Mouse (Mus musculus) cerebellum, adult 2 months (tissue): ENCODE measurements around the gene Atp6v1fnb. TPM values are rescaled to one million over a fixed set of nuclear protein-coding genes. Genes with fewer than 3 reads are reported as not detected.

Experiments used
- DNase-seq, 2 experiments: peaks; one replicate each; pipeline ENCODE4 v3.0.0; 2021
- H3K27ac ChIP-seq: fragments of 200-500 bp; 2 replicates; pipeline ENCODE4 v1.5.1; 2012; ENCODE audit warnings: low read length, control low read depth, inconsistent platforms; ENCODE audit not compliant: insufficient read depth
- H3K27me3 ChIP-seq: fragments of 200-500 bp; 2 replicates; pipeline ENCODE4 v1.6.1; 2012; ENCODE audit warnings: inconsistent platforms, mild to moderate bottlenecking, low read length, moderate library complexity; ENCODE audit not compliant: control insufficient read depth, insufficient read depth
- H3K4me1 ChIP-seq: fragments of 200-500 bp; 2 replicates; pipeline ENCODE4 v1.6.1; 2011; ENCODE audit warnings: low read length; ENCODE audit not compliant: control insufficient read depth, insufficient read depth
- H3K4me3 ChIP-seq: fragments of 200-500 bp; replicated peaks from 2 replicates; pipeline ENCODE3; 2011; ENCODE audit warnings: mild to moderate bottlenecking, low read depth, low read length, control low read depth; ENCODE audit not compliant: insufficient read depth
- CTCF ChIP-seq: fragments of 200-500 bp; IDR thresholded peaks from 2 replicates; pipeline ENCODE4 v1.5.1; 2011; ENCODE audit warnings: low read depth, mild to moderate bottlenecking, control low read depth, low read length, moderate library complexity, borderline replicate concordance; ENCODE audit not compliant: insufficient read depth
- POLR2A ChIP-seq: fragments of 200-500 bp; IDR thresholded peaks from 2 replicates; pipeline ENCODE4 v1.6.1; 2011; ENCODE audit warnings: low read length, control low read depth, borderline replicate concordance; ENCODE audit not compliant: insufficient read depth
- WGBS: fragments of 180-500 bp; shearing (Covaris S2); methylation state at CpG from one replicate; pipeline ENCODE4 v1.1.7; 2018; 5-methylcytosine and 5-hydroxymethylcytosine counted together
- polyA plus RNA-seq: library from polyadenylated mRNA; depleted of rRNA; stranded (reverse); fragments of >200 nt; gene quantifications from 2 replicates; pipeline ENCODE4 v1.2.3, GENCODE M21; 2012; rRNA removed

The Atp6v1fnb gene
- 0.17 and 0.23 TPM in 2 replicates for polyA plus RNA-seq

- Histone ChIP-seq H3K4me3 (no peak within 1 kb of the TSS), H3K27ac (no peak within 1 kb of the TSS), H3K4me1 (peaks cover 3% of the 10 kb centered on the region; the same call in 1 of the 2 replicates), H3K27me3 (no peaks in the 10 kb centered on the region)
- WGBS, result 89% methylated on average over 4 of the region's 4 CpGs
- TF ChIP-seq CTCF (no peak), POLR2A (no peak)
- DNase-seq, result no peak
These were observed at the start of gene Atp6v1fnb for GRCm38 (mm10) chr6:29471137-29471536. Gene Atp6v1fnb, plus strand, starts transcription at chr6:29471437.

GRCm38 (mm10) chr6:29425118-29425517 is 46.1 kb upstream of the Atp6v1fnb start:
- H3K27ac ChIP-seq, result no peak overlapping the region
- DNase-seq, result no peak
- H3K4me1 ChIP-seq, result no peaks in the 10 kb centered on the region
- TF ChIP-seq POLR2A (no peak), CTCF (no peak)
- no peaks in the 10 kb centered on the region for H3K27me3 ChIP-seq
- WGBS, result 52% methylated on average over 8 of the region's 8 CpGs
- no peak overlapping the region for H3K4me3 ChIP-seq

- Histone ChIP-seq H3K27me3 (no peaks in the 10 kb centered on the region), H3K4me1 (no peaks in the 10 kb centered on the region), H3K4me3 (no peak overlapping the region), H3K27ac (no peak overlapping the region)
- TF ChIP-seq CTCF, result no peak
- TF ChIP-seq POLR2A, result no peak
- DNase-seq, result no peak
- WGBS, result 85% methylated on average over 6 of the region's 6 CpGs
These were observed 44.9 kb upstream of the Atp6v1fnb start for GRCm38 (mm10) chr6:29426331-29426730.

GRCm38 (mm10) chr6:29428171-29428570 is 43.1 kb upstream of the Atp6v1fnb start:
- no peaks in the 10 kb centered on the region; the same call in 1 of the 2 replicates for H3K27me3 ChIP-seq
- TF ChIP-seq POLR2A, result no peak
- no peak for TF ChIP-seq CTCF
- 50% methylated on average over 4 of the region's 4 CpGs for WGBS
- H3K4me1 ChIP-seq, result no peaks in the 10 kb centered on the region
- no peak for DNase-seq
- H3K27ac ChIP-seq, result no peak overlapping the region
- no peak overlapping the region for H3K4me3 ChIP-seq

- Histone ChIP-seq H3K27me3 (no peaks in the 10 kb centered on the region; the same call in 1 of the 2 replicates), H3K27ac (no peak overlapping the region), H3K4me3 (no peak overlapping the region), H3K4me1 (no peaks in the 10 kb centered on the region)
- WGBS, result 52% methylated on average over 15 of the region's 15 CpGs
- TF ChIP-seq POLR2A (no peak), CTCF (no peak)
- no peak for DNase-seq
These were observed 40.4 kb upstream of the Atp6v1fnb start for GRCm38 (mm10) chr6:29430681-29431420.

GRCm38 (mm10) chr6:29431473-29431872 is 39.8 kb upstream of the Atp6v1fnb start:
- Histone ChIP-seq H3K27me3 (no peaks in the 10 kb centered on the region; the same call in 1 of the 2 replicates), H3K4me3 (no peak overlapping the region), H3K27ac (no peak overlapping the region), H3K4me1 (no peaks in the 10 kb centered on the region)
- TF ChIP-seq CTCF (no peak), POLR2A (no peak)
- no peak for DNase-seq
- WGBS, result 25% methylated on average over 5 of the region's 5 CpGs

GRCm38 (mm10) chr6:29432156-29432555 is 39.1 kb upstream of the Atp6v1fnb start:
- TF ChIP-seq CTCF (no peak), POLR2A (no peak)
- no peak overlapping the region for H3K27ac ChIP-seq
- 36% methylated on average over 3 of the region's 3 CpGs for WGBS
- H3K4me1 ChIP-seq, result no peaks in the 10 kb centered on the region
- no peak overlapping the region for H3K4me3 ChIP-seq
- DNase-seq, result no peak
- H3K27me3 ChIP-seq, result no peaks in the 10 kb centered on the region; the same call in 1 of the 2 replicates

GRCm38 (mm10) chr6:29432676-29433037 is 38.6 kb upstream of the Atp6v1fnb start:
- Histone ChIP-seq H3K4me3 (no peak overlapping the region), H3K27ac (no peak overlapping the region), H3K4me1 (no peaks in the 10 kb centered on the region), H3K27me3 (no peaks in the 10 kb centered on the region; the same call in 1 of the 2 replicates)
- no peak for DNase-seq
- TF ChIP-seq POLR2A (no peak), CTCF (no peak)
